Mouse (Mus musculus) CH12.LX (cell line): ENCODE measurements around the gene Rex1bd. TPM values are rescaled to one million over a fixed set of nuclear protein-coding genes. Genes with fewer than 3 reads are reported as not detected.
A peak's percentile ranks its signal among the peaks of the same experiment; 100 is the strongest.

Source experiments
- DNase-seq: peaks from one replicate; pipeline ENCODE4 v3.0.0-alpha.2; 2013; ENCODE audit errors: extremely low read depth
- H3K27ac ChIP-seq: 2 replicates; pipeline ENCODE4 v1.5.1; 2012; ENCODE audit warnings: low read depth, mild to moderate bottlenecking, control low read depth, moderate library complexity; ENCODE audit not compliant: insufficient read depth
- H3K27me3 ChIP-seq: replicated peaks from 2 replicates; pipeline ENCODE3; 2012; ENCODE audit warnings: inconsistent platforms
- H3K36me3 ChIP-seq, 2 experiments: replicated peaks in 1 of 2; 2 replicates each; pipeline versions ENCODE3 to v1.6.1; 2012; ENCODE audit warnings: inconsistent platforms in 1 of 2, low read length in 1 of 2, mild to moderate bottlenecking in 1 of 2, mixed read lengths in 1 of 2, moderate library complexity in 1 of 2; ENCODE audit not compliant: control insufficient read depth in 1 of 2, insufficient read depth in 1 of 2
- H3K4me1 ChIP-seq, 2 experiments: 2 replicates each; pipeline ENCODE4 v1.6.1; 2012; ENCODE audit warnings: inconsistent platforms in 1 of 2, moderate library complexity in 1 of 2; ENCODE audit not compliant: insufficient read depth in 2 of 2, control insufficient read depth in 1 of 2
- H3K4me2 ChIP-seq: 2 replicates; pipeline ENCODE4 v1.6.1; 2012; ENCODE audit warnings: low read depth, mild to moderate bottlenecking, control low read depth; ENCODE audit not compliant: poor library complexity, insufficient read depth, severe bottlenecking
- H3K4me3 ChIP-seq, 3 experiments: fragments of 150-350 bp in 1 of 3; sonication (generic) in 1 of 3; replicated peaks in 1 of 3; 2 replicates each; pipeline versions ENCODE3 to v1.5.1; 2011 to 2012; ENCODE audit warnings: low read depth in 2 of 3, low read length in 2 of 3, mild to moderate bottlenecking in 2 of 3, moderate library complexity in 2 of 3, control low read depth in 1 of 3, improper control_type of control experiment in 1 of 3, inconsistent platforms in 1 of 3, mixed read lengths in 1 of 3; ENCODE audit not compliant: poor library complexity in 1 of 3
- H3K79me2 ChIP-seq: replicated peaks from 2 replicates; pipeline ENCODE4 v1.6.1; 2012; ENCODE audit warnings: mild to moderate bottlenecking, moderate library complexity; ENCODE audit not compliant: control insufficient read depth, poor library complexity, insufficient read depth, severe bottlenecking; ENCODE audit errors: extremely low read depth
- H3K9ac ChIP-seq: 2 replicates; pipeline ENCODE4 v1.6.1; 2012; ENCODE audit warnings: low read depth, mild to moderate bottlenecking, control low read depth, moderate library complexity; ENCODE audit not compliant: insufficient read depth
- H3K9me3 ChIP-seq: replicated peaks from 2 replicates; pipeline ENCODE3; 2012; ENCODE audit warnings: low read length, inconsistent platforms, mixed read lengths
- BHLHE40 ChIP-seq: IDR thresholded peaks from 2 replicates; pipeline ENCODE4 v1.6.1; 2011; ENCODE audit warnings: mild to moderate bottlenecking, low read depth, low read length, improper control_type of control experiment
- CHD2 ChIP-seq: IDR thresholded peaks from 2 replicates; pipeline ENCODE4 v1.6.1; 2011; ENCODE audit warnings: low read length, improper control_type of control experiment
- CTCF ChIP-seq, 2 experiments: IDR thresholded peaks in 1 of 2; conservative IDR thresholded peaks in 1 of 2; 2 replicates each; pipeline ENCODE4 v1.5.1; 2011 to 2012; ENCODE audit warnings: low read depth in 2 of 2, low read length in 2 of 2, improper control_type of control experiment in 1 of 2, inconsistent platforms in 1 of 2, mild to moderate bottlenecking in 1 of 2, moderate library complexity in 1 of 2
- EP300 ChIP-seq: IDR thresholded peaks from 2 replicates; pipeline ENCODE4 v1.6.1; 2011; ENCODE audit warnings: low read length, improper control_type of control experiment
- JUN ChIP-seq: IDR thresholded peaks from 2 replicates; pipeline ENCODE4 v1.6.1; 2011; ENCODE audit warnings: low read depth, mild to moderate bottlenecking, low read length, improper control_type of control experiment, moderate library complexity; ENCODE audit not compliant: insufficient read depth
- MYC ChIP-seq: IDR thresholded peaks from 2 replicates; pipeline ENCODE4 v1.6.1; 2011; ENCODE audit warnings: low read depth, mild to moderate bottlenecking, improper control_type of control experiment, low read length
- NELFE ChIP-seq: IDR thresholded peaks from 2 replicates; pipeline ENCODE4 v1.6.1; 2011; ENCODE audit warnings: low read depth, low read length, improper control_type of control experiment
- POLR2AphosphoS2 ChIP-seq: IDR thresholded peaks from 2 replicates; pipeline ENCODE4 v1.6.1; 2011; ENCODE audit warnings: low read depth, low read length, improper control_type of control experiment
- SIN3A ChIP-seq: IDR thresholded peaks from 2 replicates; pipeline ENCODE4 v1.6.1; 2012; ENCODE audit warnings: low read length, improper control_type of control experiment, inconsistent platforms
- ZNF384 ChIP-seq: IDR thresholded peaks from 2 replicates; pipeline ENCODE4 v1.6.1; 2012; ENCODE audit warnings: low read depth, low read length, improper control_type of control experiment, inconsistent platforms
- dilution Hi-C: fragments of 300-500 bp; cut with MboI; formaldehyde crosslinking; loops from 2 replicates; pipeline ENCODE4 v1.14.3; 2020; ENCODE audit warnings: low sequenced_read_pairs; ENCODE audit not compliant: extremely low pct_unique_long_range_greater_than_20kb, extremely low pct_ligation_motif_present
- in situ Hi-C: fragments of 300-500 bp; cut with MboI; formaldehyde crosslinking; loops from 3 replicates; pipeline ENCODE4 v1.14.3; 2019; ENCODE audit warnings: low sequenced_read_pairs, low pct_ligation_motif_present, low pct_unique_long_range_greater_than_20kb, mixed read lengths
- polyA plus RNA-seq: library from polyadenylated mRNA; unstranded; fragments of >175 nt; gene quantifications from 2 replicates; pipeline ENCODE4 v1.2.1, GENCODE M21; 2012; ENCODE audit warnings: low read depth; ENCODE audit not compliant: insufficient read length
- total RNA-seq, 2 experiments: library from RNA; depleted of rRNA; stranded (reverse); fragments of 300-350 nt in 1 of 2; fragments of >200 nt in 1 of 2; gene quantifications; 2 replicates each; pipeline ENCODE4 v1.2.3; 2012 to 2014

The Rex1bd gene
- total and polyA plus RNA-seq, 3 experiments: 38.4 to 90.0 (median 47.8) TPM

- Histone ChIP-seq H3K27ac (no peak overlapping the region), H3K27me3 (no peaks in the 10 kb centered on the region)
- no peak for DNase-seq
- TF ChIP-seq JUN (no peak), CTCF (conservative IDR thresholded peaks at IDR 0.05 in 1 of 2, IDR thresholded peaks at IDR 0.05 in 1 of 2; ENCODE audit: low read depth in 2 of 2, low read length in 2 of 2) (0 out of 4 replicates have a peak, but pooled peaks of 1 of the 2 experiments have one; percentile 7), SIN3A (no peak)
- TF ChIP-seq, all 38 proteins: peak for 1
- Histone ChIP-seq H3K4me3 (no peak overlapping the region), H3K4me1 (peaks cover 0 to 7% of the 10 kb centered on the region in 2 experiments; a peak in 1 of 4 replicates), H3K9ac (no peak overlapping the region), H3K79me2 (no peaks in the 10 kb centered on the region), H3K36me3 (peaks cover 0 to 62% of the 10 kb centered on the region in 2 experiments), H3K4me2 (no peak overlapping the region), H3K9me3 (peaks cover 8% of the 10 kb centered on the region)
- in situ Hi-C loops: no loop called here
- dilution Hi-C loops: no loop called here
Measured at GRCm38 (mm10) chr8:70459636-70460035, 46.9 kb downstream of the Rex1bd start.

- Histone ChIP-seq H3K4me3 (no peak overlapping the region), H3K9ac (no peak overlapping the region), H3K4me1 (peaks cover 0 to 7% of the 10 kb centered on the region in 2 experiments; a peak in 1 of 4 replicates), H3K36me3 (peaks cover 0 to 54% of the 10 kb centered on the region in 2 experiments), H3K27ac (no peak overlapping the region), H3K9me3 (peaks cover 8% of the 10 kb centered on the region), H3K27me3 (no peaks in the 10 kb centered on the region), H3K79me2 (no peaks in the 10 kb centered on the region), H3K4me2 (no peak overlapping the region)
- DNase-seq: no peak
- dilution Hi-C loops: no loop called here
- no peak for TF ChIP-seq CTCF (conservative IDR thresholded peaks at IDR 0.05 in 1 of 2, IDR thresholded peaks at IDR 0.05 in 1 of 2; ENCODE audit: low read depth in 2 of 2, low read length in 2 of 2)
- no peak for TF ChIP-seq BHLHE40
- TF ChIP-seq NELFE: no peak
- in situ Hi-C loops: no loop called here
Measured at GRCm38 (mm10) chr8:70458462-70458861, 48.1 kb downstream of the Rex1bd start.

- H3K4me1 ChIP-seq: peaks cover 0 to 7% of the 10 kb centered on the region in 2 experiments; a peak in 1 of 4 replicates
- in situ Hi-C loops (no loop called here), dilution Hi-C loops (no loop called here)
- H3K79me2 ChIP-seq: no peaks in the 10 kb centered on the region
- no peak overlapping the region for H3K9ac ChIP-seq
- DNase-seq: no peak
- H3K4me3 ChIP-seq: no peak overlapping the region
- no peak overlapping the region for H3K27ac ChIP-seq
- H3K9me3 ChIP-seq: peaks cover 8% of the 10 kb centered on the region
- peaks cover under 1 to 56% of the 10 kb centered on the region in 2 experiments for H3K36me3 ChIP-seq
- H3K4me2 ChIP-seq: no peak overlapping the region
- TF ChIP-seq POLR2AphosphoS2 (no peak), CTCF (conservative IDR thresholded peaks at IDR 0.05 in 1 of 2, IDR thresholded peaks at IDR 0.05 in 1 of 2; ENCODE audit: low read depth in 2 of 2, low read length in 2 of 2) (no peak), EP300 (no peak), CHD2 (no peak), MYC (no peak), ZNF384 (no peak)
- no peaks in the 10 kb centered on the region for H3K27me3 ChIP-seq
Measured at GRCm38 (mm10) chr8:70457882-70458281, 48.7 kb downstream of the Rex1bd start.
